Mouse (Mus musculus) olfactory bulb, adult 2 months (tissue): Measurements from ENCODE around the gene Spata31d1b. TPM values are rescaled to one million over a fixed set of nuclear protein-coding genes. Genes with fewer than 3 reads are reported as not detected.
"Not testable (repeated sequence)": the region's sequence is repeated elsewhere in the genome, so short reads cannot be mapped to it uniquely, and the experiment has no call there.

Experiments
- H3K27ac ChIP-seq: fragments of 200-500 bp; 2 replicates; pipeline ENCODE4 v1.5.1; 2012; ENCODE audit warnings: low read depth, low read length; ENCODE audit not compliant: insufficient read depth
- H3K4me1 ChIP-seq: fragments of 200-500 bp; 2 replicates; pipeline ENCODE4 v1.6.1; 2012; ENCODE audit warnings: low read length; ENCODE audit not compliant: control insufficient read depth, insufficient read depth
- H3K4me3 ChIP-seq: fragments of 200-500 bp; 2 replicates; pipeline ENCODE4 v1.5.1; 2012; ENCODE audit warnings: mild to moderate bottlenecking, low read depth, low read length, moderate library complexity; ENCODE audit not compliant: insufficient read depth
- CTCF ChIP-seq: fragments of 200-500 bp; IDR thresholded peaks from 2 replicates; pipeline ENCODE4 v1.5.1; 2012; ENCODE audit warnings: low read depth, mild to moderate bottlenecking, low read length, moderate library complexity; ENCODE audit not compliant: insufficient read depth
- POLR2A ChIP-seq: fragments of 200-500 bp; IDR thresholded peaks from 2 replicates; pipeline ENCODE4 v1.6.1; 2012; ENCODE audit warnings: mild to moderate bottlenecking, low read depth, low read length, moderate library complexity; ENCODE audit not compliant: insufficient read depth
- WGBS: fragments of 180-500 bp; shearing (Covaris S2); methylation state at CpG from one replicate; pipeline ENCODE4 v1.1.7; 2018; 5-methylcytosine and 5-hydroxymethylcytosine counted together
- polyA plus RNA-seq: library from polyadenylated mRNA; stranded (reverse); fragments of >200 nt; gene quantifications from 2 replicates; pipeline ENCODE4 v1.2.4, GENCODE M21; 2012; ENCODE audit warnings: low replicate concordance; ENCODE audit not compliant: missing spikeins, insufficient read depth, insufficient read length

Spata31d1b gene
- not detected in 2 replicates for polyA plus RNA-seq

- H3K4me1 ChIP-seq, H3K4me3 ChIP-seq, H3K27ac ChIP-seq: not testable (repeated sequence)
- WGBS = 83% methylated on average over 3 of the region's 3 CpGs
Observed at GRCm38 (mm10) chr13:59711984-59712383, at the start of gene Spata31d1b. Gene Spata31d1b, plus strand, starts transcription at chr13:59712284.

- no peak for TF ChIP-seq CTCF
- no peak for TF ChIP-seq POLR2A
- 96% methylated on average over 19 of the region's 19 CpGs for WGBS
Observed at GRCm38 (mm10) chr13:59663939-59664712, 48.0 kb upstream of the Spata31d1b start.

GRCm38 (mm10) chr13:59667763-59668162 lies 44.3 kb upstream of the Spata31d1b start:
- Histone ChIP-seq H3K4me1 (no peaks in the 10 kb centered on the region), H3K4me3 (no peak overlapping the region), H3K27ac (no peak overlapping the region)
- TF ChIP-seq CTCF = no peak
- TF ChIP-seq POLR2A = no peak
- WGBS = 86% methylated on average over 5 of the region's 5 CpGs

More at GRCm38 (mm10) chr13:59663939-59664712, 48.0 kb upstream of the Spata31d1b start:
- no peak overlapping the region for H3K27ac ChIP-seq
- no peak overlapping the region for H3K4me3 ChIP-seq
- H3K4me1 ChIP-seq = no peaks in the 10 kb centered on the region

GRCm38 (mm10) chr13:59668501-59669093 lies 43.5 kb upstream of the Spata31d1b start:
- no peak overlapping the region for H3K4me3 ChIP-seq
- no peaks in the 10 kb centered on the region for H3K4me1 ChIP-seq
- 87% methylated on average over 11 of the region's 11 CpGs for WGBS
- TF ChIP-seq CTCF = no peak
- no peak for TF ChIP-seq POLR2A
- H3K27ac ChIP-seq = no peak overlapping the region; the same call in 1 of the 2 replicates

- H3K4me1 ChIP-seq = peaks cover 6% of the 10 kb centered on the region
- H3K4me3 ChIP-seq = no peak overlapping the region
- no peak overlapping the region for H3K27ac ChIP-seq
- TF ChIP-seq POLR2A (no peak), CTCF (no peak)
- 71% methylated on average over 10 of the region's 10 CpGs for WGBS
Observed at GRCm38 (mm10) chr13:59669946-59670345, 42.1 kb upstream of the Spata31d1b start.

- no peak overlapping the region for H3K4me3 ChIP-seq
- peaks cover 6% of the 10 kb centered on the region for H3K4me1 ChIP-seq
- no peak overlapping the region for H3K27ac ChIP-seq
- TF ChIP-seq POLR2A = no peak
- TF ChIP-seq CTCF = no peak
- WGBS = 91% methylated on average over 2 of the region's 2 CpGs
Observed at GRCm38 (mm10) chr13:59671521-59671920, 40.6 kb upstream of the Spata31d1b start.

GRCm38 (mm10) chr13:59672248-59672647 lies 39.8 kb upstream of the Spata31d1b start:
- no peak for TF ChIP-seq CTCF
- TF ChIP-seq POLR2A = no peak
- Histone ChIP-seq H3K27ac (no peak overlapping the region), H3K4me1 (peaks cover 6% of the 10 kb centered on the region), H3K4me3 (no peak overlapping the region)
- WGBS = 79% methylated on average over 6 of the region's 6 CpGs

- 69% methylated on average over 7 of the region's 7 CpGs for WGBS
- TF ChIP-seq CTCF = no peak
- TF ChIP-seq POLR2A = no peak
- H3K4me3 ChIP-seq = no peak overlapping the region
- peaks cover 6% of the 10 kb centered on the region for H3K4me1 ChIP-seq
- H3K27ac ChIP-seq = no peak overlapping the region
Observed at GRCm38 (mm10) chr13:59673597-59673996, 38.5 kb upstream of the Spata31d1b start.

GRCm38 (mm10) chr13:59674215-59674614 lies 37.9 kb upstream of the Spata31d1b start:
- 45% methylated on average over 3 of the region's 3 CpGs for WGBS
- TF ChIP-seq POLR2A = no peak
- no peak for TF ChIP-seq CTCF

GRCm38 (mm10) chr13:59674761-59675150 lies 37.3 kb upstream of the Spata31d1b start:
- TF ChIP-seq CTCF (no peak), POLR2A (no peak)
- H3K4me1 ChIP-seq = peaks cover 6% of the 10 kb centered on the region
- WGBS = 8% methylated on average over 13 of the region's 13 CpGs
- H3K27ac ChIP-seq = no peak overlapping the region
- peak overlapping the region; percentile 29 for H3K4me3 ChIP-seq

More at GRCm38 (mm10) chr13:59674215-59674614, 37.9 kb upstream of the Spata31d1b start:
- Histone ChIP-seq H3K4me1 (peaks cover 6% of the 10 kb centered on the region), H3K4me3 (no peak overlapping the region), H3K27ac (no peak overlapping the region)
